Mouse (Mus musculus): Measurements from ENCODE around the gene Rbm20. TPM values are rescaled to one million over a fixed set of nuclear protein-coding genes. Genes with fewer than 3 reads are reported as not detected.

The Rbm20 gene
- total RNA-seq, 2 experiments from 2014 or later = 0.22 to 0.38 TPM

DNA sequence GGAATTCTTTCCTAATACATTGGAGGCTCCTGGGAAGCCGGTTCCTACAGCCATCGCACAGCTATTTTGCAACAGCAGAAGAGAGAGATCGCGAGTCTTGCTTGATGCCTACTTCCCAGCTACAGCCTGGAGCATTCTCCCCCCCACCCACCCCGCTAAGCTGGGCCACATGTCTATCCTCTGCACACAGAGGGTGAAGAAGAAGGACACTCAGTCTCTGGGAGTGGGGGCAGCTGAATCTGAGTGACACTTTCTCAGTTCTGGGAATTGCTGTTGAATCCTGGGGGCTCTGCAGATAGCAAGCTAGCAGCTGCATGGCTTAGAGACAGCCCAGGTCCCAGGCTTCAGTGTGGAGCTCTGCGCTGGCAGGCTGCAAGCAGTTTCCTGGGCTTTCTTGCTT lies 180.9 kb downstream of the Rbm20 start:
- no peak for ATAC-seq (replicated peaks; ENCODE audit: low FRiP score, low TSS enrichment, poor library complexity, severe bottlenecking)

DNA sequence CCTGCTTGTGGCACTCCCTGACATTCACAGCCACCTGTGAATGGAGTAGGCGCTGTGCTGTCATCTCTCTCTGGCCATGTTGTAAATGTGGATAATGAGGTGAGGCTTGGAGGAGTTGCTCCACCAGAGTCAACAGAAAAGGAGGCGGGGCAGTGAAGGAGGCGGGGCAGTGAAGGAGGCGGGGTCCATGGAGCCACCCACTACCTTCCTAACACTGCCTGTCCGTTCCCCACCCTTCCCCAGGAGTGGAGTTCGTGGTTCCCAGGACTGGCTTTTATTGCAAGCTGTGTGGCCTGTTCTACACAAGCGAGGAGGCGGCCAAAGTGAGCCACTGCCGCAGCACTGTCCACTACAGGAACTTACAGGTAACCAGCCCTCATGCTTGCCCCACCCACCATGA lies 182.0 kb downstream of the Rbm20 start:
- peak; percentile 77 for ATAC-seq (replicated peaks; ENCODE audit: low FRiP score, low TSS enrichment, poor library complexity, severe bottlenecking)

DNA sequence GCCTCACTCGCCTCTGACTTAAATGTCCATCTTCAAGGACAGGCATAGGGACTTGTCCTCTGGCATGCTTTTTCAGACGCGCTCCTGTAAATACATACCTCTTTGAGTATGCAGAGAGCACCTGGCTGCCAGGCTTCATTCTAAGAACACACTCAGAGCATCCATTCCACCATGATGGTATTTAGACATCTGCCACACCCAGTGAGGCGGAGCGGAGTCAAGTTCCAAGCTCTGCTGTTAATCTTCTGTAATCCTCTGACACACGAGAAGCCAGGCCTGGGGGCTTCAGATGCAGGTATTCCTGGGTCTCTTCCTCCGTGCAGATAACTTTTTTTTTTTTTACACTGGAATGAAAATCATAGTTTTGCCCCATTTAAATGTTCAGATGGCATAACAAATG lies 182.5 kb downstream of the Rbm20 start:
- ATAC-seq (replicated peaks; ENCODE audit: low FRiP score, low TSS enrichment, poor library complexity, severe bottlenecking) = no peak

DNA sequence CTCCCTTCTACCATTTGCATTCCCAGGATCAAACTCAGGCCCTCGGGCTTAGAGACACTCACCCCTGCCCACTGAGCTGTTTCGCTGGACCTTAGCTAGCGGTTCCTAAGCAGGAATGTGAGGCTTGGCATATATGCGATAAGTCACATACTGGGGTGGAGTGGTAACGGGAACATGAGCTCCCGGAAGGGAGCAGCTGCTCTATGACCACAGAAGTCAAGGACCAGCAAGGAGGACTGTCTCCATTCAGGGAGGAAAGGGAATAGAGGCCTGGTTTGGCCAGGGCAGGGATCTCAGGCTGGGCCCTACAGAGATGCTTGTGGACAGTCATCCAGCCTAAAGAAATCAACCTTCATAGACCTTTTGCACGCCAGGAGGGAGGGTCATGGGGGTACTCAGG lies 184.2 kb downstream of the Rbm20 start:
- ATAC-seq (replicated peaks; ENCODE audit: low FRiP score, low TSS enrichment, poor library complexity, severe bottlenecking) = no peak

DNA sequence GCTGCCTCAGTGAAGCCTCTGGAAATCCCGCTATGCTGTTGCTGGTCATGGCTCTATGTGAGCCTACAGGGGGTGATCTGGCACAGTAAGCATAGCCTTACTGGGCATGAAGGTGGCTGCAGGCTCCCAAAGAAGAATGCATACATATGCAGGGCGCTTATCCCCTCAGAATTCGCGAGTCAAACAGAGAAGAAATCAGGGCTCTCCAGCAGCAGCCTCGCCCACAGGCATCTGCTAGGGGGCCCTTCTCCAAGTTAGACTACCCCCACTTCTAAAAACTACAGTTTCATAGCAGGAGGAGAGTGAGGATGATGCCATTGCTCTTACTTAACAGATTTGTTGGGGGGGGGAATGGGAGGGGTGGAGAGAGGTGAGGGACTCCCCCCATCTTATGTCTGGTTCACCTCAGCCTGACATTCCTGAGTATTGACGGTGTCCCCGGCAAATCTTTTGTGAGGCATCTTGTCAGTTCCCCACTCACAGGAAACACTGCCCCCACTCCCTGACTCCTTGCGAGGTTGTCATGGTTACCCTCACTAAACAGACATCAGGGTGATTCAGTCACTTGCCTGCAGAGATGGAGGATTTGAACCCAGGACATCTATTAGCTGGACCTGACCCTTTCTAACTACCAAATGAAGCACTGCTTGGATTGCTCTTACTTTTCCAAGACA lies 185.6 kb downstream of the Rbm20 start:
- ATAC-seq (replicated peaks; ENCODE audit: low FRiP score, low TSS enrichment, poor library complexity, severe bottlenecking) = no peak

DNA sequence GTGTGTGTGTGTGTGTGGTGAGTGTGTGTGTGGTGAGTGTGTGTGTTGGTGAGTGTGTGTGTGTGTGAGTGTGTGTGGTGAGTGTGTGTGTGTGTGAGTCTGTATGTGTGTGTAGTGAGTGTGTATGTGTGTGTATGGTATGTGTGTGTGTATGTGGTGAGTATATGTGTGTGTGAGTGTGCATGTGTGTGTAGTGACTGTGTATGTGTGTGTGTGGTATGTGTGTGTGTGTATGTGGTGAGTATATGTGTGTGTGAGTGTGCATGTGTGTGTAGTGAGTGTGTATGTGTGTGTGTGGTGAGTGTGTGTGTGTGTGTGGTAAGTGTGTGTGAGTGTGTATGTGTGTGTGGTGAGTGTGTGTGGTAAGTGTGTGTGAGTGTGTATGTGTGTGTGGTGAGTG lies 190.1 kb downstream of the Rbm20 start:
- no peak for ATAC-seq (replicated peaks; ENCODE audit: low FRiP score, low TSS enrichment, poor library complexity, severe bottlenecking)

DNA sequence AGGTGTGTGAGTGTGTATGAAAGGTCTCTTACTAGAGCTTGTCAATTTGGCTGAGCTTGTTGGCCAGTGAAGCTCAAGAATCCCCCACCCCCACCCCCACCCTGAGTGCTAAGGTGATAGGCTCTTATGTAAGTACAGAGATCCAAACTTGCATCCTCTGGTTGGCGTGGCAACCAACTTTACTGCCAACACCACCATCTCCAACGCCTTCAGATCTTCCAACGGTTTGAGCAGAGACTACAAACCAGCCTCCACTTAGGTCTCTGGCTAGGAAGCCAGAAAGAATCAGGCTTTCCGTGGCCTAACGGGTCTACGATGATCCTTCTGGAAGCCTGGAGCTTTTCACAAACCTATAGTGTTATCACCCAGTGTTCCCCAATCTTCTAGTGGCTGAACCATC lies 191.0 kb downstream of the Rbm20 start:
- ATAC-seq (replicated peaks; ENCODE audit: low FRiP score, low TSS enrichment, poor library complexity, severe bottlenecking) = no peak

DNA sequence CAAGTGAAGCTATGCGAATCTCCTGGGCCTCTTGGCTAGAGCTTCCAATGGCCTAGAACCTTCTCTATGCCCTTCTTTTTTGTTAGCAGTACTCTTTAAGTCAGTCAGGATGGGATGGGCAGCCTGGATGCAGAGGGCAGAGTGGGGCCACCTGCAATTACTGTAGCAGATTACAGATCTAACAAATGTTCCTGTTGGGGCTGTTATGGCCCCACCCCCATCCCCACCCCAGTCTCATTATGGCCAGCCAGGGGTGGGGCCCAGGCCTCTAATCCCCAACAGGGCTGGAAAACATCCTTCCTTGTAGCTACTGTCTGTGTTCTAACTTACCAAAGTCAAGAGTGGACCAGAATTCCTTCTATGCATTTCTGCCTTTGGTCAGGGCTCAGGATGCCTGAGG lies 191.7 kb downstream of the Rbm20 start:
- ATAC-seq (replicated peaks; ENCODE audit: low FRiP score, low TSS enrichment, poor library complexity, severe bottlenecking) = no peak

DNA sequence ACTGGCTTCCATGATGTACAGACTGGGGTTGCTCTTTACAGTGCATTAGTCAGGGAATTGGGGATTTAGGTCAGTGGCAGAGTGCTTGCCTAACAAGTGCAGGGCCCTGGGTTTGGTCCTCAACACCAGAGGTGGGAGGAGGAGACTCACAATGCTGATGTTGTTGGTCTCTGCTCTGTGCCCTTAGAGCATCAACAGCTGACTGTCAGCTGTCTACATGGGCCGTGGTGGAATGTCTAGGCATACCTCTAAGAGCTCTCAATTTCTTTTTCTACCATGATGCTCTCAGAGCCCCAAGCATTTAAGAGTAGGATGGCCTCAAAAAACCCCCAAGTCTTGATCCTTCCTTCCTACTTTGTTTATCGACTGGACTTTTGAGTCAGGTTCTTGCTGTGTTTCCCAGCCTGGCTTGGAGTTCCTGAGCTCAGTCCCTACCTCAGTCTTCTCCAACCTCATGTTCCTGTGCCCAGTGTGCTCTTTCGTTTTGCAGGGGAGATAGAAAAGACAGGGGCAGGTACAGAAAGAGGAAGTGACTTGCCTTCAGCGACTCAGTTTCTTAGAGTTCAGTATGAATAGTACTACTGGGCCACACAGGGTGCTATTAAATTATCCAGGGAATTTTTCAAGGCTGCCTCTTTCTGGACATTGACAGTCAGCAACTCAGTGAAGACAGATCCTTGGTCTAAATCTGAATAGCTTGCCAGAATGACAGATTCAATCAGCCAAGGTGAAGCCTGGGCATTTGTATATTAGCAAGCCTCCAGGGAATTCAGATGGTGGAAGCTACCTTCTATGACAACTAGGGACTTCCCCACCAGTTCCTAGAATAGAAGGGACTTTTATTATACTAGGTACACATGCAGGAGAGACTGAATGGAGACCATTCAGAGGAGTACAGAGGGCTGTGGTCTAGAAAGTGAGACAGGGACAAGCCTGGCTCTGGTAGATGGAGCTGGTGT lies 192.6 kb downstream of the Rbm20 start:
- ATAC-seq (replicated peaks; ENCODE audit: low FRiP score, low TSS enrichment, poor library complexity, severe bottlenecking) = no peak

DNA sequence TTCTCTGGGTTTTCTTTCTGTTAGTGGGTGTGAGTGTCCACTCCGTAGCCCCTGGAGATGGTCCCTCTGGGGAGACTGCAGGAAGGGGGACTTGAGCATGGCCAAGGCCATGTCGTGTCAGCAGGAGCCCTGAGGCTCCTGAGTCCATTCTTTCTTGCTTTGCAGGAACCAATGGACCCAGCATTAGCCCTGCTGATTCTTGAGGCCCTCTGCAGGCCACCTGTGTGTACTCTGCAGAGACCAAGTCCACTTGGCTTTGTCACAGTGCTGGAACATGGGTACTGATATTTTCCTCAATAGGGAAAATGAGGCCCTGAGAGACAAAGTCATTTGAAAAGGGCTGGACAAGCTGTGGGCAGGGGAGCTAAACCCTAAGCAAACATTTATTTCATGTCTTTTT lies 193.5 kb downstream of the Rbm20 start:
- 0 out of 2 replicates have a peak, but pooled peaks have one; percentile 32 for ATAC-seq (replicated peaks; ENCODE audit: low FRiP score, low TSS enrichment, poor library complexity, severe bottlenecking)

DNA sequence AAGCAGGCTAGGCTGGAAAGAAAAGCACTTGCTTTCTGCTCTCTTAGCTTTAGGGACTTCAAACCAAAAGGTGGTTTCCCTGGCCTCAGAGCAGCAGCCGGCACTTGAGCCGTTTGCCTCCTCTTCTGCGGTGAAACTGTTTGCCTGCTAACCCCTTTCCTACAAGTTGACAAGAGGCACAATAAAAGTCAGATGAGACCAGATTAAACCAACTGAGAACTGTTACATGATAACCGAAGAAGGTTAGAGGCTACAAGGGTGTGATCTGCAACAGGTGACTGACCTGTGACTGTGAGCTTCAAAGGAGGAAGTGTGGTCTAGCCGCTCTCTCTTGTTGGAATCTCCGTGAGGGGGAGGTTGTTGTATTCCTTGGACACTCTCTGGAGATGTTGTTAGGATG lies 194.4 kb downstream of the Rbm20 start:
- no peak for ATAC-seq (replicated peaks; ENCODE audit: low FRiP score, low TSS enrichment, poor library complexity, severe bottlenecking)

DNA sequence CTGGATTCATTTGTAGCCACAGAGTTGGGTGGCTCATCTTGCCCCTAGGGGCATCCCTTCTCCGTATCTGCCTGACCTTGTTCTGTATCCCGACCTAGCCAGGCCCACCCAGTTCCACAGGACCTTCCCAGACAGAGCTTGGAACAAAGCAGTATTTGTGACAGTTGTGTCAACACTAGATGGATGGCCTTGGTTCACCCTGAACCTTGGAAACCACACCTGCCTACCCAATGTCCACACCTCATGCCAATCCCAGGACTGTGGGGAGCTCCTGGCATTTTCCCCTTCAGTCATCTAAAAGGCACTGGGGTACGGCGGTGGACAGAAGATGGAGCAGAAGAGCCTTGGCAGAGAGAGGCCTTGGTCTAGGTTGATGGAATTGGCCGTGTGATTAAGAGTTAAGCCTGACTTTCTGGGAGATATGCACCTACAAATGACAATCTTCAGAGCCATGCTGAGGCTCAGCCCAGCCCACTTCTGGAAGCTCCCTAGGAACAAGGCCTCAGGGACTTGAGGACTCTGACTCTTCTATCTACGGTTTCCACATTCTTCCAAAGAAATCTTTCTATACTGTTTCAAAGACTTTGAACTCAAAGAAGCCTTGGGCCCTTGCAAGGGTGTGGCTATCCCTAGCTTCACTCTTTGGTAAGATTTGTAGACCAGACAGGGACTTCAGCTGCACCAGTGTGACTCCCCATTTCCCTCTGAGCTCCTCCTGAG lies 196.0 kb downstream of the Rbm20 start:
- no peak for ATAC-seq (replicated peaks; ENCODE audit: low FRiP score, low TSS enrichment, poor library complexity, severe bottlenecking)

DNA sequence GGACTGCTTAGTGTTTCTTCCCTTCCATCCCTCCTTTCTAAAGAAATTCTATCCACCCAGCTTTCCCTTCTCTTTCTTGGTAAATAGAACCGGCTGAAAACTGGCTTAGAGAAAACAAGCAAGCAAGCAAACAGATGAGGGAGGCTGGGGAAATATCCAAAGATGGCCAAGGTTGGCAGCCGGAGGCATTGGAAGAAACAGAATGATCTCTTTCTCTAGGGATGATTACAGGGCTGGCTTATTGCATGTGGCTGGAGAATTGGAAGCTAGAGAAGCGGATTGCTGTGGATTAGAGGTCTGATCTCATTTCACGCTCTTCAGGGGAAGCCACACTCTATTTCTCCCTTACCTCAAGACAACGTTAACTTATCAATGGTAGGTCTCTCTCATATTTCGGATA lies 198.1 kb downstream of the Rbm20 start:
- ATAC-seq (replicated peaks; ENCODE audit: low FRiP score, low TSS enrichment, poor library complexity, severe bottlenecking) = no peak

DNA sequence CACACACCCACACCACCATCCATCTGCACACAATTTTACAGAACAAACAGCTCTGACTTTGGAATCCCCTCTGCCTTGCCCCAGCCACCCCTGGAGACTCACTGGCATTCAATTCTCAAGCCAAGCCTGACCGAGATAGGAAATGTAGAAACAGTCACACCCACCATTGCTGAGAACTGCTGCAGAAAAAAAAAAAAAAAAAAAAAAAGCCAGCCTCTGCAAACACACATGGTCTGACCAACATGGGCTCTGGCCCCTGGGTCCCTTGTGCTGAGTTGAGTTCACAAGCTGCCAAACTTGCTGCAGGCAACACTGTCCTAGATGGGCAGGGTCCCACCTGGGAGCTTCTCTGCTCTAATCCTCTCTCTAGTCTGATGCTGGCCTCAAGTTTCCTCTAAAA lies 200.7 kb downstream of the Rbm20 start:
- no peak; the same call in 1 of the 2 replicates for ATAC-seq (replicated peaks; ENCODE audit: low FRiP score, low TSS enrichment, poor library complexity, severe bottlenecking)

DNA sequence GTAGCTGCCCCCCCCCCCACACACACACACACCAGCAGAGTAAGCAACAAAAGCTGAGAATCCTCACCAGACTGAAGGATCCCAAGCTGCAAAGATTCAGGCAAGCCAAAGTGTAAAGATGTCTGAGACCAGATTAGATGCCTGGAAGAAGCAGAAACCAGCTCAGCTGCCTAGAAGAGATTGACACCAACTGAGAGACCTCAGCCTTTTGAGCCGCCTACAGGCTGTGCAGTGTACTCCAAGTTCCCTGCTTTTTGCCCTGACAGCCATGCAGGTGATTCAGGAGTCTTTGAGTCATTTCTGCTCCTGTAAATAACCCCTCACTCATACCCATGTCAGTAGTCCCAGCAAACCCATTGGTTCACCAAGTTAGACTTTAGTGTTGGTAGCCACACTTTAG lies 203.4 kb downstream of the Rbm20 start:
- ATAC-seq (replicated peaks; ENCODE audit: low FRiP score, low TSS enrichment, poor library complexity, severe bottlenecking) = peak; percentile 87

DNA sequence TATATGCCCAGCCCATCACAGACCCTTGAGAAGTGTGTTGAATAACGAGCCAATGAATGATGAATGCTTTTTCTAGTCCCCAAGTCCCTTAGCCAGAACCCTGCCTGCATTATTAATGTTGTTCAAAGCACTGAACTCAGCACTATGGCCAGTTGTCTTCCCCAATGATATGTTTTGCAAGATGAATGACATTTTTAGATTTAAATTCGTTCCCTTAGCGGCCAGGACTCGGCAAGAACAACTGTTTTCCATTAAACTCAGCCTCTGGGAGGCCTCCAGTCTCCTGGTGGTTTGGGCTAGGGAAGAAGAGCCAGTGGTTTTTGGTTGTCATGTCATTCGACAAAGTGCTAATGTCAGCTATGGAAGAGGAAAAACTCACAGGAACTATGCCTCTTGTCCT lies 204.7 kb downstream of the Rbm20 start:
- no peak for ATAC-seq (replicated peaks; ENCODE audit: low FRiP score, low TSS enrichment, poor library complexity, severe bottlenecking)

DNA sequence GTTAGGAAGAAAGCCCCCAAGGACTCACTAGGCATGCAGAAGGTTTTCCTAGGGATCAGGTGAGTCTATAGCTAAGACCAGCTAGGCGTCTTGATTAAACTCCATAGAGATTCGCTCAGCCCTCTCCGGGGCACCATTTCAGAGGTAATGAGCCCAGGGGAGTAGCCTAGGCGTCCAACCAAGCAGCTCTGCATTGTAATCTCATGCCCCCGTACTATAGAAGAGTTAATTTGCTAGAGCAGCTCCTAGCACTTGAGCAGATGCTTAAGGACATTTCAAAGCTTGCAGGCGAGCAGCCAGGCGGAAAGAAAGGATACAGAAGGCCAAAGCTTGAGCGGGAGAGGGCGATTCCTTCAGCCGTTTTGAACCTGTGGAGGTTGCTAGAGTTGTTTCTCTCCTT lies 208.3 kb downstream of the Rbm20 start:
- ATAC-seq (replicated peaks; ENCODE audit: low FRiP score, low TSS enrichment, poor library complexity, severe bottlenecking) = no peak

DNA sequence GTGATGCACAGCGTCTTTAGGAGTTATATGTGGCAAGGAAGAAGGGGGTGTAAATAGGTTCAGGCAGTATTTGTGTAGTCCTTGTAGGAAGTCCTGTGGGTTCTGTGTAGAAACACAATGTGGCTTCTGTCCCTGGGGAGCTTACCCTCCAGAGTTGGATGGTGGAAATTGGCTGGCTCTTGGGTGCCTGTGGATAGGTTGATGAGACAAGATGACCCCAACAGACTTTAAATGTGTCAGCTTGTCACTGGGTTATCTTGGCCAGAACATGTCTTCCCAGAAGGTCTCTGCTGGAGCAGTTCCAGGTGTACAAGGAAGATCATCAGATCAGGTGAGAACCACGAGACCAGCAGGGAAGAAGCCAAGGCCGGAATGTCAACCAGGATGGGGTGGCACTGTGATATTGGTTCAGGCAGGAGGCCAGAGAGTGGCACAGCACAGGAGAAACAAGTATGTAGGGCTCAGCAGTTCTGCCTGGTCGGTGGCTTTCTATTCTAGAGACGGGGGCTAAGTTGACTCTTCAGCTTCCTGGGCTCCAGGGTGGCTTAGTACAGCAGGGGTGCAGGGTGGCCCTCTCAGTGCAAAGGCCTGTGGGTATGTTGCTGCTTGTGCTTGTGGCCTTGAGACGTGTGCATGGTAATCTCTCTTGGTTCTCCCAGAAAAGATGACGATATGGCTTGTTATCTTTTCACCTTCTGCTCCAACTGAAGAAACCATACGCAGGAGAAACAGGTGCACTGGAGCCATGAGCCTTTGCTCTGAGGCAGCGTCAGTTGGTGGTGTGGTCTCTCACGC lies 209.7 kb downstream of the Rbm20 start:
- peak; percentile 69 for ATAC-seq (replicated peaks; ENCODE audit: low FRiP score, low TSS enrichment, poor library complexity, severe bottlenecking)

DNA sequence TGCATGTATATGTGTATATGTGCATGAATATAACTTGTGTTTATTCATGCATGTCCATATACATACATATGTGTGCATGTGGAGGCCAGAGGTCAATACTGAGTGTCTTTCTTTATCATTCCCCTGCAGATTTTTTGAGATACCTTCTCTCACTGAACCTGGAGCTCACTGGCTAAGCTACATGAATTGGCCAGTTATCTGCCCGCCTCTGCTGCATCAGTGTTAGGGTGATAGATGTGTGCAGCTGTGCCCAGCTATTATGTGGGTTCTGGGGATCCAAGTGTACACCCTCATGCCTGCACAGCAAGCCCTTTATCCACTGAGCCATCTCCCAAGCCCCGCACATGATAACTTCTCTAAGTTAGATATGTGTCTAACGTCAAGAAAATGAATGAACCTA lies 210.7 kb downstream of the Rbm20 start:
- peak; percentile 60 for ATAC-seq (replicated peaks; ENCODE audit: low FRiP score, low TSS enrichment, poor library complexity, severe bottlenecking)

Data from megakaryocyte-erythroid progenitor cell, adult 5-6 weeks (primary cell).